In genomic region chr5:23670880-23671279, GRCm38 (mm10) we compare ENCODE assay signal across 14 mouse cellular contexts. TPM values are rescaled to one million over a fixed set of nuclear protein-coding genes. Genes with fewer than 3 reads are reported as not detected.
A peak's percentile ranks its signal among the peaks of the same experiment; 100 is the strongest.
DNase-seq lines count a peak whose midpoint lies in the region; ATAC-seq and TF ChIP-seq lines count a peak whose summit lies in the region.
"Had no signal": no experiment of that assay in that cellular context is flagged by ENCODE, and none has a peak within 500 bp of the region (broad histone marks: within the 10 kb centered on the region; RNA-seq: fewer than 3 reads in every experiment).

No protein-coding gene starts in this region.

- DNase-seq in kidney, adult 2 months = no peak
- DNase-seq in midbrain, postnatal 0 days (ENCODE audit: low spot score) = no peak
- DNase-seq in MEL (ENCODE audit: low read depth, low spot score) = peak; percentile 74
- DNase-seq in splenic B cell, adult 2 months (ENCODE audit: low read depth, low spot score) = peak; percentile 23
- DNase-seq in heart, adult 18-20 months = no peak
- DNase-seq: cerebellum, adult 11-12 months; heart, postnatal 36 days; right cerebral cortex, adult 18-20 months had no signal

- no peaks in the 10 kb centered on the region; the same call in 1 of the 2 replicates for H3K4me1 ChIP-seq in kidney, adult 2 months (ENCODE audit: control insufficient read depth, insufficient read depth, low read length)
- H3K4me1 ChIP-seq in kidney, embryonic 15.5 days = peaks cover 10% of the 10 kb centered on the region; the same call in 1 of the 2 replicates
- no peaks in the 10 kb centered on the region for H3K4me1 ChIP-seq in midbrain, postnatal 0 days (ENCODE audit: insufficient read depth, low read length)
- H3K4me1 ChIP-seq in midbrain, embryonic 13.5 days (replicated peaks) = peaks cover 8% of the 10 kb centered on the region
- H3K4me1 ChIP-seq in MEL (ENCODE audit: control insufficient read depth in 1 of 2, insufficient read depth in 2 of 2, low read length in 2 of 2) = no peaks in the 10 kb centered on the region
- H3K4me1 ChIP-seq in forebrain, embryonic 12.5 days = no peaks in the 10 kb centered on the region

- no peaks in the 10 kb centered on the region for H3K9me3 ChIP-seq in kidney, embryonic 15.5 days (replicated peaks)
- no peaks in the 10 kb centered on the region for H3K9me3 ChIP-seq in midbrain, postnatal 0 days (ENCODE audit: low read length)
- H3K9me3 ChIP-seq in midbrain, embryonic 13.5 days = no peaks in the 10 kb centered on the region
- H3K9me3 ChIP-seq in MEL (replicated peaks; ENCODE audit: insufficient read depth, low read length) = no peaks in the 10 kb centered on the region
- no peaks in the 10 kb centered on the region for H3K9me3 ChIP-seq in forebrain, embryonic 12.5 days
- H3K9me3 ChIP-seq: embryonic facial prominence, embryonic 13.5 days; neural tube, embryonic 15.5 days had no signal

- peak; percentile 76 for TF ChIP-seq RAD21 in MEL (IDR thresholded peaks at IDR 0.05; ENCODE audit: low read depth, low read length)

- no peak for TF ChIP-seq EP300 in MEL (IDR thresholded peaks at IDR 0.05; ENCODE audit: low read depth in 1 of 2, low read length in 2 of 2)

- H3K27me3 ChIP-seq in kidney, adult 2 months (replicated peaks; ENCODE audit: control insufficient read depth, insufficient read depth, low read length) = no peaks in the 10 kb centered on the region
- no peaks in the 10 kb centered on the region for H3K27me3 ChIP-seq in kidney, embryonic 15.5 days
- H3K27me3 ChIP-seq in midbrain, postnatal 0 days (ENCODE audit: insufficient read depth, low read length) = no peaks in the 10 kb centered on the region
- no peaks in the 10 kb centered on the region for H3K27me3 ChIP-seq in midbrain, embryonic 13.5 days
- no peaks in the 10 kb centered on the region for H3K27me3 ChIP-seq in MEL (ENCODE audit: control insufficient read depth in 1 of 2, insufficient read depth in 2 of 2, low read length in 2 of 2)
- no peaks in the 10 kb centered on the region; the same call in 1 of the 2 replicates for H3K27me3 ChIP-seq in splenic B cell, adult 2 months (ENCODE audit: control insufficient read depth, insufficient read depth, low read length, poor library complexity, severe bottlenecking)
- no peaks in the 10 kb centered on the region for H3K27me3 ChIP-seq in forebrain, embryonic 12.5 days
- H3K27me3 ChIP-seq: embryonic facial prominence, embryonic 13.5 days; neural tube, embryonic 15.5 days had no signal

- WGBS in kidney, adult 2 months = 93% methylated on average over 4 of the region's 4 CpGs
- WGBS in kidney, embryonic 15.5 days = 92% methylated on average over 4 of the region's 4 CpGs
- 92% methylated on average over 4 of the region's 4 CpGs for WGBS in midbrain, postnatal 0 days
- WGBS in midbrain, embryonic 13.5 days = 92% methylated on average over 4 of the region's 4 CpGs
- WGBS in forebrain, embryonic 12.5 days = 88% methylated on average over 4 of the region's 4 CpGs

- TF ChIP-seq POLR2A in kidney, adult 2 months (IDR thresholded peaks at IDR 0.05; ENCODE audit: low read depth, low read length) = no peak
- no peak for TF ChIP-seq POLR2A in MEL (IDR thresholded peaks at IDR 0.05; ENCODE audit: control insufficient read depth in 1 of 2, insufficient read depth in 1 of 2, low read depth in 1 of 2, low read length in 2 of 2, poor library complexity in 1 of 2)

- H3K27ac ChIP-seq in kidney, adult 2 months (ENCODE audit: insufficient read depth, low read depth, low read length) = no peak overlapping the region
- H3K27ac ChIP-seq in kidney, embryonic 15.5 days = no peak overlapping the region
- no peak overlapping the region for H3K27ac ChIP-seq in midbrain, postnatal 0 days (ENCODE audit: low read depth, low read length)
- H3K27ac ChIP-seq in midbrain, embryonic 13.5 days = no peak overlapping the region
- no peak overlapping the region for H3K27ac ChIP-seq in MEL (ENCODE audit: control insufficient read depth, low read depth, low read length)
- no peak overlapping the region for H3K27ac ChIP-seq in forebrain, embryonic 12.5 days
- H3K27ac ChIP-seq: embryonic facial prominence, embryonic 13.5 days; neural tube, embryonic 15.5 days had no signal

- H3K36me3 ChIP-seq in kidney, adult 2 months (ENCODE audit: control insufficient read depth, insufficient read depth, low read length) = no peaks in the 10 kb centered on the region
- no peaks in the 10 kb centered on the region for H3K36me3 ChIP-seq in kidney, embryonic 15.5 days
- no peaks in the 10 kb centered on the region for H3K36me3 ChIP-seq in midbrain, postnatal 0 days (ENCODE audit: insufficient read depth, low read length)
- no peaks in the 10 kb centered on the region for H3K36me3 ChIP-seq in midbrain, embryonic 13.5 days
- H3K36me3 ChIP-seq in MEL (ENCODE audit: control insufficient read depth in 1 of 2, insufficient read depth in 2 of 2, low read length in 2 of 2) = peaks cover 0 to 3% of the 10 kb centered on the region in 2 experiments; a peak in 2 of 4 replicates
- no peaks in the 10 kb centered on the region for H3K36me3 ChIP-seq in splenic B cell, adult 2 months (ENCODE audit: control insufficient read depth, insufficient read depth, low read length, poor library complexity, severe bottlenecking)
- H3K36me3 ChIP-seq in forebrain, embryonic 12.5 days (replicated peaks) = no peaks in the 10 kb centered on the region
- H3K36me3 ChIP-seq: neural tube, embryonic 15.5 days had no signal

- H3K4me2 ChIP-seq in kidney, embryonic 15.5 days = no peak overlapping the region
- no peak overlapping the region for H3K4me2 ChIP-seq in midbrain, postnatal 0 days (ENCODE audit: low read depth, low read length, poor library complexity, severe bottlenecking)
- H3K4me2 ChIP-seq in midbrain, embryonic 13.5 days (replicated peaks) = no peak overlapping the region
- no peak overlapping the region for H3K4me2 ChIP-seq in forebrain, embryonic 12.5 days
- H3K4me2 ChIP-seq: embryonic facial prominence, embryonic 13.5 days; neural tube, embryonic 15.5 days had no signal

- 0 out of 2 replicates have a peak, but pooled peaks have one; percentile 19 for TF ChIP-seq CTCF in kidney, adult 2 months (conservative IDR thresholded peaks at IDR 0.05; ENCODE audit: insufficient read depth, insufficient read length, low read depth, low read length)
- peak; percentile 27; the same call in 1 of the 2 replicates for TF ChIP-seq CTCF in midbrain, postnatal 0 days (IDR thresholded peaks at IDR 0.05)
- TF ChIP-seq CTCF in MEL (IDR thresholded peaks at IDR 0.05 in 2 of 3, conservative IDR thresholded peaks at IDR 0.05 in 1 of 3; ENCODE audit: control insufficient read depth in 1 of 3, insufficient read depth in 1 of 3, low read depth in 2 of 3, low read length in 3 of 3, poor library complexity in 1 of 3, severe bottlenecking in 1 of 3) = peak; percentile 51 to 64 (median 60)

- no peak for ATAC-seq in kidney, embryonic 15.5 days (replicated peaks; ENCODE audit: low FRiP score)
- no peak for ATAC-seq in midbrain, postnatal 0 days (ENCODE audit: low FRiP score)
- no peak for ATAC-seq in midbrain, embryonic 13.5 days
- ATAC-seq in forebrain, embryonic 12.5 days (ENCODE audit: low FRiP score) = no peak
- ATAC-seq: intestine, embryonic 16.5 days had no signal

- peaks cover 5% of the 10 kb centered on the region for H3K79me2 ChIP-seq in MEL (ENCODE audit: control insufficient read depth, insufficient read depth, low read length, poor library complexity)

- no peak overlapping the region for H3K9ac ChIP-seq in kidney, embryonic 15.5 days
- no peak overlapping the region for H3K9ac ChIP-seq in midbrain, postnatal 0 days (replicated peaks; ENCODE audit: low read length, poor library complexity, severe bottlenecking)
- H3K9ac ChIP-seq in midbrain, embryonic 13.5 days (replicated peaks) = no peak overlapping the region
- H3K9ac ChIP-seq in MEL (ENCODE audit: control insufficient read depth, low read depth, low read length, poor library complexity, severe bottlenecking) = no peak overlapping the region
- no peak overlapping the region for H3K9ac ChIP-seq in forebrain, embryonic 12.5 days
- H3K9ac ChIP-seq: embryonic facial prominence, embryonic 13.5 days; neural tube, embryonic 15.5 days had no signal

- H3K4me3 ChIP-seq in kidney, adult 2 months (ENCODE audit: insufficient read depth, low read depth, low read length) = no peak overlapping the region
- no peak overlapping the region for H3K4me3 ChIP-seq in kidney, embryonic 15.5 days (replicated peaks)
- H3K4me3 ChIP-seq in midbrain, postnatal 0 days (ENCODE audit: low read depth, low read length) = no peak overlapping the region
- H3K4me3 ChIP-seq in midbrain, embryonic 13.5 days (replicated peaks) = no peak overlapping the region
- no peak overlapping the region for H3K4me3 ChIP-seq in MEL (ENCODE audit: control insufficient read depth in 1 of 2, insufficient read depth in 1 of 2, low read depth in 2 of 2, low read length in 2 of 2)
- no peak overlapping the region for H3K4me3 ChIP-seq in forebrain, embryonic 12.5 days (replicated peaks)
- H3K4me3 ChIP-seq: embryonic facial prominence, embryonic 13.5 days; neural tube, embryonic 15.5 days had no signal

TF ChIP-seq in MEL, 35 proteins besides CTCF, POLR2A, EP300 and RAD21:
- TF ChIP-seq SMC3 (IDR thresholded peaks at IDR 0.05; ENCODE audit: low read depth, low read length) (peak; percentile 51), MXI1 (IDR thresholded peaks at IDR 0.05; ENCODE audit: low read depth, low read length) (no peak), ZC3H11A (IDR thresholded peaks at IDR 0.05; ENCODE audit: low read depth, low read length) (peak; percentile 35; the same call in 1 of the 2 replicates)

RNA-seq across cellular contexts. Expression of gene Srpk2, which starts 13.5 kb away (rescaled TPM):
- polyA plus RNA-seq in kidney, adult 2 months (2012; rRNA removed) = 6.2 and 6.6 TPM in 2 replicates
- polyA plus RNA-seq in kidney, embryonic 15.5 days (2015; fragmentation: Nextera tagmentation; extraction: Ambion mirVana) = 45.2 and 47.6 TPM in 2 replicates
- total RNA-seq in midbrain, postnatal 0 days (2014; rRNA removed) = 69.3 and 85.3 TPM in 2 replicates
- polyA plus RNA-seq in midbrain, postnatal 0 days (2015; fragmentation: Nextera tagmentation; extraction: Ambion mirVana) = 144 and 151 TPM in 2 replicates
- 96.6 and 101 TPM in 2 replicates for polyA plus RNA-seq in midbrain, embryonic 13.5 days (2015; fragmentation: Nextera tagmentation; extraction: Ambion mirVana)
- total RNA-seq in MEL (2012; rRNA removed) = 11.2 and 13.3 TPM in 2 replicates
- 10 to 100 TPM; 16.9 to 41.7 TPM for polyA plus RNA-seq in MEL (2012; ENCODE audit: insufficient read depth in 1 of 2, insufficient read length in 2 of 2, low read depth in 1 of 2, low replicate concordance in 2 of 2, missing spikeins in 1 of 2)
- 71.4 and 78.3 TPM in 2 replicates for polyA plus RNA-seq in forebrain, embryonic 12.5 days (2016; fragmentation: Nextera tagmentation; extraction: Ambion mirVana)
- 10 to 100 TPM; 37.8 to 44.2 TPM for total RNA-seq in heart, adult 18-20 months (2021)

Comparison
In these comparisons a context has a peak if more than half of its experiments do, and no peak if none do; other contexts are left out.
1. DNase-seq: peak in MEL (single experiment) and splenic B cell, adult 2 months (single experiment); none in kidney, adult 2 months (single experiment), midbrain, postnatal 0 days (single experiment) and heart, adult 18-20 months (0 of 2).
2. Peak in every context shown above with its lines, with median percentiles within 50 percentile points of each other: CTCF ChIP-seq.